Mouse (Mus musculus): ENCODE data around the gene Col13a1. TPM values are rescaled to one million over a fixed set of nuclear protein-coding genes. Genes with fewer than 3 reads are reported as not detected.

Col13a1 gene
- total RNA-seq, 2 experiments from 2014 or later: 1.0 to 1.3 TPM

DNA sequence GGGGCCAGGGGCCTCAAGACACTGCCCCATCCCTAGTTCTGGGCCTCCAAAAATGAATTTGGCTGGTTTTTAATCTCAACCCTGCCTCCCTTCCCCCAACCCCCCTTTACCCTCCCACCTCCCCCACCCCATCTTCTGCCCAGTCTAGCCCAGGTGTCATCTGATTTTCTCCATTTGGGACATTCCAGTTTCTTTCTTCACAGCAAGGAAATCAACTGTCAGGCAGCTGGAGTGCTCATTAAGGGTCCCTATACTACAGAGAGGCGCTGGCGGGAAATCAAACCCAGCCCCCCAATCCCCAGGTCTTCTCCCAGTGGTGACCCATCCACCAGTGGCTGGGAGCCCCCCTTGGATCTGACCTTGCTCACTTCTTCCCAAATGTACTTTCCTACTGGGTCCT, 4.3 kb downstream of the Col13a1 start:
- intact Hi-C loops (cut with DNase I): no loop called here
- no peak for DNase-seq

GRCm38 (mm10) chr10:61972041-61972440, 6.9 kb downstream of the Col13a1 start:
- DNase-seq: no peak
- intact Hi-C loops (cut with DNase I): no loop called here

DNA sequence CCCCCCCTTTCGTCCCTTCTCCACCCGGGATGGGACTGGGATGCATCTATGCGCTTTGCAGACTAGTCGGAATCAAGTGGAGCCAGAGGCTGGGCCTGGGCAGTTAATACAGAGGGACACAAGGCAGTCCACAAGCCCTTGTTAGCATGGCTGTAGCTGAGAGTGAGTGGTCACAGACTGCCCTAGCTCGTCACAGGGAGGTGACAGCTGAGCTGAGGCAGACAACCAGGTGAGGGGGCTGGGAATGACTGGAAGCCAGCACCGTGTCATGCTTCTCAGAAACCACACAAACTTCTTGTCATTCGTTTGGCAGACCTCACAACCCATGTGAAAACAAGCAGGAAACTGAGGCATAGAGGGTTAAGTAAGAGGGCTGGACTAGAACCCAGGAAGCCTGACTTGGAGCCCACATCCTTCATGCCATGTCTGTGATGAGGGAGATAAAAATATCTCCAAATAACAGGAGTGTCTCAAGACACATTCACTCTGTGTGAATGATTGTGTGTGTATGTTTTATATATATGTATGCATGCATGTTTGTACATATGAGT, 10.8 kb downstream of the Col13a1 start:
- intact Hi-C loops (cut with DNase I): no loop called here
- no peak for DNase-seq

DNA sequence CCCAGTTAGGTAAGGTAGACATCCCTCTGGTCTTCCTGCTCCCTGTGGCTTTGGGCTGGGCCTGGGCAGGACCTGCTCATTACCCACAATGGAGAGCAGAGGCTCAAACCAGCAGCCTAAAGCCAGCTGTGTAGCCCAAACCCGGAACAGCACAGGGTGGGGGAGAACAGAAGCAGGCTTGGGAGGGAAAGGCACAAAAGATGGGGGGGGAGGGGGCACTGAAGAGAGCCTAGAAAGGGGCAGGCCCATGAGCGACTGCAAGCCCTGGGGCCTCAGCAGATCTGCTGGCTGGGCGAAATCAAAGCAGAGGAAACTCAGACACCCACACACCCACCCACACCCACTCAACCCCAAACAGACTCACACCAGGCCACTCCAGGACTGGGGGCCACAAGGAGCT, 11.7 kb downstream of the Col13a1 start:
- no peak for DNase-seq
- intact Hi-C loops (cut with DNase I): no loop called here

DNA sequence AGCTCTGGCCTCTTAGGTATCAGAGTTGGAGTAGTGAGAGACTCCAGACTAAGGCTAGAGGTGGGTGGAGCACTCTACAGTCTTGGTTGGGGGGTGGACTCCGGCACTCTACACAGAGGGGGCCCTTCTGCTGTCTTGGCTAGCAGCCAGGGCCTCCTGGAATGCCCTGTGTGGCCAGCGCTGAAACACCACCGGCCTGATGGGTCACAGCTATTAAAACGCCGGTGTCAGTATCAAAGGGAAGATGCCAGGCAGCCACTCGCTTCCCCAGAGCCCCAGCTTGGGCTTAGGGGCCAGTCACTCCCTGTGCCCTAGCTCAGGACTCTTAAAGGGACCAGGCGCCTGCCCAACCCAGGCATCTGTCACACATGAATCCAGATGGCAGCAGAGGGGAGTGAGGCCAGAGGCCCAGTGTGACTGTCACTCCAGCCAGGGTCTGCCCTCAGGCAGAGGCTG, 13.5 kb downstream of the Col13a1 start:
- DNase-seq: peak; percentile 25 to 29
- intact Hi-C loops (cut with DNase I): no loop called here

DNA sequence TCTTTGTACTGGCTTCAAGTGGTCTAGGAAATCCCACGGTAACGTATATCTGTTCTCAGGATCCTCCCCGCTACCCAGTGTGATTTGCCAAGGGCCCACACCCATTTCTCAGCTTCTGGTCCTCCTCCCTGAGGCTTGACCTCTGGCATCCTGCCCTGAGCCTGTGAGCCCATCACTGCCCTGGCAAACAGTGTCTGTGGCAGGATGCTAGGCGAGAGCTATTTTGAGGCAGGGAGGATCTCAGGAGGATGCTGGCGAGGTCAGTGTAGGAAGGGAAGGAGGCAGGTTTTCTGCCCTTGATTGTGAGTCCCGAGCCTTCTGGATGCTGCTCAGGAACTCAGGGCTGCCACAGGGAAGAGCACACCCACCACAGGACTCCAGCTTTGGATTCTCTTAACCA, 22.2 kb downstream of the Col13a1 start:
- no peak for DNase-seq
- intact Hi-C loops (cut with DNase I): no loop called here

DNA sequence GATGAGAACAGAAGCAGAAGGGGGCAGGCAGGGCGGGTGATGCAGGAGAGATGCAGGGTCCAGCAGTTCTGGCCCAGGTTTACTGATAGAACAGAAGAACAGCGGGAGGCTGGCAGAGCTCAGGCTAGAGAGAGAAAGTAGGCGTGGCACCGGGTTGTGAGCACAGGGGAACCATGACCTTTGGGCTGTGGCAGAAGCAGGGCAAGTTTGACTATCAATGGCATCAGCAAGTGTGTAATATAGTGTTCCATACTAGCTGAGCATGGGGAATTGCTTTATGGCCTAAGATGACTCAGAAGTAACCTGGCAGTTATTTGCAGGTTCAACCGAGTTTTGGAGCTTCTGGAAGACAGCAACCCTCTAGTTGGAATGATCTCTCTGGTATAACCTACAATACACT, 25.0 kb downstream of the Col13a1 start:
- intact Hi-C loops (cut with DNase I): no loop called here
- DNase-seq: no peak

GRCm38 (mm10) chr10:61949542-61949941, 29.4 kb downstream of the Col13a1 start:
- intact Hi-C loops (cut with DNase I): no loop called here
- no peak for DNase-seq

DNA sequence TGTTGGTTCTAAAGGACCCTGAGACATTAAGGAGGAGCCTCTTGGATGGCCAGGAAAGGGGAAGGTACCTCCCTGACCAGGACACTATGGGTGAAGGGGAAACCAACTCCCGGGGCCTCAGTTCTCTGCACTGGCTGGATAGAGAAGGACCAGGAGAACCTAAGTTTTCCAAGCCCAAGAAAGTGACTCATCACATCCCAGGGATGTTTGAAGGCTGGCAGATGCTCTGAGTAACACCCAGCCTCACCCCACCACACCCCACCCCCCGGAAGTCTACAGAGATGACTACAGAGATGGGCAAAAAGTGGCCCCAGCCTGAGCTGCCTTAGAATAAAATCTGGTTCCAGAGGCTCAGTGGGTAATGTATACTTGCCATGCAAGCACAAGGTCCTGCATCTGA, 34.5 kb downstream of the Col13a1 start:
- intact Hi-C loops (cut with DNase I): no loop called here
- no peak for DNase-seq

DNA sequence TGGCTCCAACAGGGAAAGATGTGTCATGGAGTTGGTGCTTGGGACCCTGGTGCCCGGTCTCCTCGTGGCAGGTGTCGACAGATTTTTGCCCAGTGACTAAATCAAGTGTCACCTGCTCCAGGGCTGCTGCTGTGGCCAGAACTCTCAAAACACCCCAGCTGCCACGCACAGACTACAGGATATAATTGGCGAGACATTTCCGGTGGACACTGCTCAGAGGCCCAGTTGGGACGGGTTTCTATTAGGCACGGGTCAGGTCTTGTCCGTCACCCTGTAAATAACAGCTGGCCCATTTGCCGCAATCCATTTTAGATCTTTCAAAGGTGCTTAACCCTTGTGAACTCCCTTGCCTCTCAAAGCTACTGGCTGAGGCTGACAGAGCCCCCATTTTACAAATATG, 35.4 kb downstream of the Col13a1 start:
- no peak for DNase-seq
- intact Hi-C loops (cut with DNase I): no loop called here

DNA sequence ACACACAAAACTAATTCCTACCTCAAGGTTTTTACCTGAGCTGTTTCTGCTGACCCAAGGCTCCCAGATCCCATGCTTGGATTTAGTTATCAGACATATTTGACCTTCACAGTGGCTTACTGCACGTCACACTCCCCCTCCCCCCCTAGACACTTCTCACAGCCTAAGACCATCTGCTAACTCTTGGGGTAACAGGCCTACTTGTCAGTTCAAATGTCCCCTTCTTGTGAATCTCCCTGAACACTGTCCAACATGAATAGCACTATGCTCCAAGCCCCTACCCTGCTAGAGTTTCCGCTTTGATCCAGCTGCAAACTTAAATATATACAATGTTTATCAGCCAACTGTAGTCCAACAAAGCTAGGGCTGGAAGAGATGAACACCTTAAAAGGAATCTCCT, 36.2 kb downstream of the Col13a1 start:
- intact Hi-C loops (cut with DNase I): no loop called here
- DNase-seq: no peak

GRCm38 (mm10) chr10:61936211-61937121, 42.4 kb downstream of the Col13a1 start:
- DNase-seq: peak; percentile 26 to 27
- intact Hi-C loops (cut with DNase I): no loop called here

GRCm38 (mm10) chr10:61931678-61932077, 47.2 kb downstream of the Col13a1 start:
- intact Hi-C loops (cut with DNase I): no loop called here
- DNase-seq: no peak

DNA sequence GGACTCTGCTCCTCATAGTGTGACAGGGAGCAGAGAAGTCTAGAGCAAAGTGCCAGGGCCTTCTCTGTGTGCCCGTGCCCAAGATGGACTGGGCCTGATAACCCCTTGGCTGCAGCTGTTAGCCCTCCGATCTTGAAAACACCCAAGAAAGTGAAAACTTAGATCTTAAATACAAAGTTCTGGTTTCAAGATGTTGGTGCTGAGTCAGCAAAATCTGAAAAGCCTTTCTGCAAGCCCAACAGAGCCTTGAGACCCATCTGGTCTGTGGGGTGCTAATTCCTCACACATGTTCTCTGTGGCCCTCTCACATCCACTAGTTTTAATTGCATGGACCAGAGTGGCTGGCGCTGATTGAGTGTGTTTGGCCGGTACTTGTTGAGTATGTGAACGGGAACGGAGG, 49.0 kb downstream of the Col13a1 start:
- intact Hi-C loops (cut with DNase I): no loop called here
- no peak for DNase-seq

DNA sequence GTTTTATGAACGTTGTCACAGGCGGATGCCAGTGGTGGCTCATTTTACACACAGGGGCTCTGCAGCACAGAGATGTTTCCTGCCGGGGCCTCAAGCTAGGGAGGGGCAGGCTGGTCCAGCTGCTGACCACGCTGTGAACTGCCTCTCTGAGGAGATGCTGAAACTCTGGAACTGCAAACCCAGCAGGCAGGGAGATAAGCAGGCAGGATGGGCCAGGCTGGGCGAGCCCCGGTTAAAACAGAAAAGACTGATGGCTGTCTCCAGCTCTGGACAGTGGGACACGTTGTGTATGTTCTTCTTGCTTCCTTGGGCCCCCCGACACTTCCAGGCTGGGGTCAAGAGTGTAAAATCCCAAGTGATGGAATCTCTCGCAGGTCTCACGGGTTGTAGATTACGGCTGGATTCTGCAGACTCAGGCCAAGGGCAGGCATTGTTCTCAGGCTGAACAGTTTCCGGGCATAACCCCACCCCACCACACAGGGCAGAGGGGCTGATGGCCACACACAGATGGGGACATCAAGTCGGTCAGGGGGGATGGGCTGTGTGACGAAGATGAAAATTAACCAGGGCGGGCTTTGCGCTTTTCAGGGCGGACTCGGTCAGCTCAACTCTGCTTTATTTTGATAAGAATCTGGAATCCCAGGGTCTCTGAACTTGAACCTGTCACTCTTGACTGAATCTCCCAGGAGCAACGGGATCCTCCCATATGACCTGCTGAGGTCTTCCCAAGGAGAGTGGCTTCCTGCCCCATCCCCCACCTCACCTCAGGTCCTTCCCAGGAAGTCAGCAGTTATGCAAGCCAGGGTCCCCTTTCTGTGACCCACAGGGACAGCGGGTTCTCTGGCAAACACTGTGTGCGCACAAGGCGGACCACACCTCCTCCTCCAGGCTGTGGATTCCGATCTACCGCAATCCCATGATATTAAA, 49.9 kb downstream of the Col13a1 start:
- DNase-seq: no peak
- intact Hi-C loops (cut with DNase I): no loop called here

DNA sequence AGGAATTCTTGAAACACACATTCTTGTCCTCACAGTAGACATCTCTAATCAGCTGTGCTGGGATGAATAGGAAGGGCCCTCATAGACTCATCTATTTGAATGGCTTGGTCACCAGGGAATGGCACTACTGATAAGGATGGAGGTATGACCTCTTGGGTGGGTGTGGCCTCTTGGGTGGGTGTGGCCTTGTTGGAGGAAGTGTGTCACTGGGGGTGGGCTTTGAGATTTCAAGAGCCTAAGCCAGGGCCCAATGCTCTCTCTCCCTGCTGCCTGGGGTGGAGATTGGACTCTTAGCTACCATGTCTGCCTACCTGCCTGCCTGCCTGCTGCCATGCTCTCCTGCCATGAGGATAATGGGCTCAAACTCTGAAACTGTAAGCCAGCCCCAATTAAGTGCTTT, 53.2 kb downstream of the Col13a1 start:
- intact Hi-C loops (cut with DNase I): no loop called here
- no peak for DNase-seq

DNA sequence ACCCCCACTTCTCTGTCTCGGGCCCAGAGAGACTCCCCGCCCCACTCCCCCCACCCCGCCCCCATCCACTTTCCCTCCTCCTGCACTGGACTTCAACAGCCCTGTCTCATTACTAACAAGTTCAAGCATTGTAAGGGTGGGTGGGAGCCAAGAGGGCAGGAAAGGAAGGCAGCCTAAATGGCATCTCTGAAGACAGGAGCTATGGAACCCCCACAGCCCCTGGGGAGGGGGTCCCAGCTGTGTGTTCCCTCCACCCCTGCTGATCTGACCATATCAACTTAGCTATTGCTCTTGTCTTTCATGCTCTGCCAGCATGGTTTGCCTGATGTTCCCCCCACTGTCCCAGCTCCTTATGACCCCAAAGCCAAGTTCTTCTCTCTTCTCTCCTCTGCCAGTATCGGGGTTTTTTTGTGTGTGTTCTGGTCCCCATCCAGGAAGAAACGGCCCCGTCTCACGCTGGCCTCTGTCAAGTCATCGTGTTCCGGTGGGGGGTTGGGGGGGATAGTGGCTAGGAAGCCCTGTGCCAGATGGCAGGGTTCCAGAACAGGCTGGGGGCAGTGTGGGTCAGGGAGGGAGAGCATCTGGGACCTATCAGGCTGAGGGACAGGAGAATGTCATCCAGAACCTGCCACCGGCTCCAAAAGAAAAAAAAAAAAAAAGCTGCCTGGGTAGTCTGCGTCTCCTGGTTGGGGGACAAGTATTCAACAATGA, 58.1 kb downstream of the Col13a1 start:
- intact Hi-C loops (cut with DNase I): no loop called here
- no peak for DNase-seq

GRCm38 (mm10) chr10:61919924-61920654, 58.8 kb downstream of the Col13a1 start:
- DNase-seq: no peak
- intact Hi-C loops (cut with DNase I): no loop called here

GRCm38 (mm10) chr10:61919496-61919895, 59.4 kb downstream of the Col13a1 start:
- intact Hi-C loops (cut with DNase I): no loop called here
- no peak for DNase-seq

DNA sequence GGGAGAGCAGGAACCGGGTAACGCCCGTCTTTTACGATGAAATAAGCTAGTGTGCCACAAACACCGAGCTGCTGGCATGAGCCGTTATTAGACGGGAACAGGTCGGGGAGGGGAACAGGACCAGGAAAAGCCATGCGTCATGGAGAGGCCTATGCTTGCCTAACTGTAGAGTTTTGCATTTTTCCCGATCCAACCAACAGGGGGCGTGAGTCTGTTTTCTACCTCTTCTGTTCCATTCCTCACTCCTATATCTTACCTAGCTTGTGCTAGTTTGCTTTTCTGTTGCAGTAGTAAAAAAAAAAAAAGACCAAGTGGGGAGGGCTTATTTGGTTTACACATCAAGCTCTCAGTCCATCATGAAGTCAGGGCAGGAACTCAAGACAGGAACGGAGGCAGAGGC, 61.8 kb downstream of the Col13a1 start:
- intact Hi-C loops (cut with DNase I): no loop called here
- DNase-seq: no peak
